Mouse (Mus musculus) C2C12 (cell line): ENCODE data around the gene Tbc1d1.

Experiments
- CEBPB ChIP-seq: IDR thresholded peaks from one replicate; pipeline ENCODE4 v1.6.1; 2011; ENCODE audit warnings: low read depth, mild to moderate bottlenecking, control low read depth, moderate library complexity
- CTCF ChIP-seq: IDR thresholded peaks from one replicate; pipeline ENCODE4 v1.5.1; 2011; ENCODE audit not compliant: control insufficient read depth, insufficient read depth, insufficient read length
- MAX ChIP-seq: IDR thresholded peaks from one replicate; pipeline ENCODE4 v1.6.1; 2011; ENCODE audit warnings: mild to moderate bottlenecking, control low read depth
- MYOD1 ChIP-seq: IDR thresholded peaks from one replicate; pipeline ENCODE4 v1.6.1; 2011; ENCODE audit warnings: low read depth; ENCODE audit not compliant: control insufficient read depth, insufficient read length
- MYOG ChIP-seq: IDR thresholded peaks from one replicate; pipeline ENCODE4 v1.6.1; 2011; ENCODE audit not compliant: control insufficient read depth, insufficient read length; ENCODE audit errors: extremely low read depth
- USF1 ChIP-seq: IDR thresholded peaks from one replicate; pipeline ENCODE4 v1.6.1; 2011; ENCODE audit warnings: low read depth, mild to moderate bottlenecking, control low read depth, moderate library complexity

- TF ChIP-seq MAX: no peak
- TF ChIP-seq CTCF: no peak
- TF ChIP-seq CEBPB: no peak
- no peak for TF ChIP-seq MYOG
- TF ChIP-seq USF1: no peak
- no peak for TF ChIP-seq MYOD1
These were observed 131.2 kb downstream of the Tbc1d1 start for GRCm38 (mm10) chr5:64287287-64287686.
